Mouse (Mus musculus) forebrain, embryonic 14.5 days (tissue): ENCODE measurements at regions not wholly inside any gene's neighbourhood (a gene's known extent, or its start where the extent isn't known, plus 50 kb on each side); places are given as distances from the start of the nearest gene placed in this dataset.

ENCODE experiments used
- ATAC-seq: fragments of 200-750 bp; cut with Nextera tagmentation; 2 replicates; pipeline ENCODE4 v1.8.0; 2017; ENCODE audit warnings: mild to moderate bottlenecking, moderate library complexity
- DNase-seq: peaks from one replicate; pipeline ENCODE4 v3.0.0-alpha.2; 2015; ENCODE audit warnings: low spot score
- H3K27ac ChIP-seq: fragments of 300-500 bp; sonication (generic); 2 replicates; pipeline ENCODE4 v1.5.1; 2014; ENCODE audit warnings: low read depth, mild to moderate bottlenecking, control low read depth, low read length, moderate library complexity
- H3K27me3 ChIP-seq: fragments of 300-500 bp; sonication (generic); replicated peaks from 2 replicates; pipeline ENCODE4 v1.6.1; 2014; ENCODE audit warnings: low read length, control low read depth, mixed read lengths; ENCODE audit not compliant: control insufficient read depth, insufficient read depth
- H3K36me3 ChIP-seq: fragments of 300-500 bp; sonication (generic); 2 replicates; pipeline ENCODE4 v1.6.1; 2014; ENCODE audit warnings: low read length, control low read depth; ENCODE audit not compliant: control insufficient read depth, insufficient read depth
- H3K4me1 ChIP-seq: fragments of 300-500 bp; sonication (generic); 2 replicates; pipeline ENCODE4 v1.6.1; 2014; ENCODE audit warnings: antibody characterized with exemption, low read length, control low read depth; ENCODE audit not compliant: control insufficient read depth, insufficient read depth
- H3K4me2 ChIP-seq: fragments of 300-500 bp; sonication (generic); 2 replicates; pipeline ENCODE4 v1.6.1; 2014; ENCODE audit warnings: mild to moderate bottlenecking, control low read depth, low read length
- H3K4me3 ChIP-seq: fragments of 300-500 bp; sonication (generic); 2 replicates; pipeline ENCODE4 v1.5.1; 2014; ENCODE audit warnings: low read depth, low read length, control low read depth
- H3K9ac ChIP-seq: fragments of 300-500 bp; sonication (generic); 2 replicates; pipeline ENCODE4 v1.6.1; 2014; ENCODE audit warnings: mild to moderate bottlenecking, low read length, control low read depth, moderate library complexity
- H3K9me3 ChIP-seq: fragments of 300-500 bp; sonication (generic); replicated peaks from 2 replicates; pipeline ENCODE4 v1.6.1; 2016; ENCODE audit warnings: low read length, control low read depth, mixed read lengths; ENCODE audit not compliant: control insufficient read depth
- WGBS: fragments of 180-500 bp; shearing (Covaris S2); extraction: QIAGEN DNeasy Blood & Tissue Kit; methylation state at CpG from one replicate; pipeline ENCODE4 v1.1.7; 2014; 5-methylcytosine and 5-hydroxymethylcytosine counted together

DNA sequence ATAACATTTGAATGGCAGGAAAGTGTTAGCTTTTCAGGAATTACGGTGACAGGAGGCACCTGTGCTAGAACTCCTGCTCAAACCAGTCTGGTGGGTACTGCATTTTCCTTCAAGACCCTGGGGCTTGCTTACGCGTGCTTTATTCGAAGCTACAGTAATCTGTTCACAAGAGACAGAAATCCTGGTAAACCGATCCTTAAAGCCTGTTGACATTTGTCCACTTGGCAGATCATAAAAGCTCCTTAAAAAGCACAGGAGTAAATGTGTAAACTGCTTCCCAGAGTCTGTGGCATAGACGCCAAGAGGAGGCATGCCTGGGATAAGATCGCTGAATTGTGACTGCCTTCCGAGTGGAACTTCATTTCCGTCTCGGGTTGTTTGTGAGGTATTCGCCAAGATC is 130.5 kb downstream of the Rpl36a-ps1 start:
- Histone ChIP-seq H3K9ac (no peak overlapping the region), H3K4me1 (no peaks in the 10 kb centered on the region), H3K36me3 (no peaks in the 10 kb centered on the region), H3K4me3 (no peak overlapping the region), H3K27ac (no peak overlapping the region), H3K27me3 (no peaks in the 10 kb centered on the region), H3K9me3 (no peaks in the 10 kb centered on the region), H3K4me2 (no peak overlapping the region)
- 83% methylated on average over 11 of the region's 11 CpGs for WGBS
- no peak for DNase-seq
- ATAC-seq = no peak

DNA sequence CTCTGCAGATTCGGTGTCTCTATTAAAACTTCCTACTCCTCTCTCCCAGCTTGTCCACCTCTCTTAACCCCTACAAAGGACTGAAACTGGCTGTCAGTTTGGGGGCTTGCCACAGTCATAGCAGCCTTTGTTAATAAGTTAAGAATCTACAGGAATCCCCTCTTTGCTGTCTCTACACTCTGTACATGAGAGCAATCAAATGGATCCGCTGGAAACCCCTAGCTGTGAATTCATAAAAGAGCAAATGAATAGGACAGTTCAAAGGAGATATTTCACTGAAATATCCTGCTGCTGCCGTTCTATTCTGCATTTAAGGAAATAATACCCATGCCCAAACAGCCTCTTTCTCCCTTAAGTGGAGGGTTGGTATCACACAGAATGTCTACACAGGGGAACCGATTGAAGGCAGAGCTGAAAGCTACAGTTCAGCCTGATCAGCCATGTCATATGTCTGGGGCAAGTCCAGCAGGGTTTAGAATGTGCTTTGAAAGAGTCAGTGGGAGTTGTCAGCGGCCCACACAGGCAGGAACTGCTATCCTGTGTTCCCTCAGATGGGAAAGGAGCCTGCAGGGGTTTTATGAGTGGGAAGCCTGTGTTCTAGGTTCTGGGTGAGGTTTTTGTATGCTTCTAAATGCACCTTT is 131.9 kb downstream of the Rpl36a-ps1 start:
- no peak overlapping the region for H3K9ac ChIP-seq
- peak; percentile 52 for DNase-seq
- ATAC-seq = peak; percentile 57; the same call in 1 of the 2 replicates

DNA sequence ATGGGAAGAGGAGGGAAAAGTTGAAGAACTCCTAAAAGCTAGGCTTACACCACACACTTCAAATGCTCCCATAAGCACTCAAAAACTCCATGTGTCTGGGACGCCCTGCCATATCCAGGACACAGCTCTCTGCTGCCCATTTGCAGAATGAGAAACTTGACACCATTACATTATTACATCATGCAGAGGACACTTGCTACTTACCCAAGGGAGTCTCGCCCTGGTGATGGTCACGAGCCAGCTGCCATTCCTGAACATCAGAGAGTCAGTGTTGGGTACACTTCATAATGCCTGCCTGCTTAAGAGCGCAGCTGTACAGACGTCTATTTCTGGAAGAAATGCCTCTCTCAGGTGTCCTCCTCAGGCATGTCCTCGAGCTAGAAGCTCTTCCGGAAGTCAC is 135.3 kb downstream of the Rpl36a-ps1 start:
- no peaks in the 10 kb centered on the region for H3K27me3 ChIP-seq
- DNase-seq (no peak), ATAC-seq (no peak)
- no peaks in the 10 kb centered on the region for H3K36me3 ChIP-seq
- H3K4me2 ChIP-seq = no peak overlapping the region
- H3K9me3 ChIP-seq = no peaks in the 10 kb centered on the region
- WGBS = 88% methylated on average over 7 of the region's 7 CpGs
- no peak overlapping the region for H3K27ac ChIP-seq
- no peak overlapping the region for H3K4me3 ChIP-seq
- H3K4me1 ChIP-seq = no peaks in the 10 kb centered on the region
- no peak overlapping the region for H3K9ac ChIP-seq

More for the DNA sequence above, 131.9 kb downstream of the Rpl36a-ps1 start:
- Histone ChIP-seq H3K36me3 (no peaks in the 10 kb centered on the region), H3K4me1 (no peaks in the 10 kb centered on the region), H3K4me2 (no peak overlapping the region), H3K27me3 (no peaks in the 10 kb centered on the region), H3K4me3 (no peak overlapping the region), H3K27ac (no peak overlapping the region), H3K9me3 (no peaks in the 10 kb centered on the region)
- 31% methylated on average over 5 of the region's 5 CpGs for WGBS

DNA sequence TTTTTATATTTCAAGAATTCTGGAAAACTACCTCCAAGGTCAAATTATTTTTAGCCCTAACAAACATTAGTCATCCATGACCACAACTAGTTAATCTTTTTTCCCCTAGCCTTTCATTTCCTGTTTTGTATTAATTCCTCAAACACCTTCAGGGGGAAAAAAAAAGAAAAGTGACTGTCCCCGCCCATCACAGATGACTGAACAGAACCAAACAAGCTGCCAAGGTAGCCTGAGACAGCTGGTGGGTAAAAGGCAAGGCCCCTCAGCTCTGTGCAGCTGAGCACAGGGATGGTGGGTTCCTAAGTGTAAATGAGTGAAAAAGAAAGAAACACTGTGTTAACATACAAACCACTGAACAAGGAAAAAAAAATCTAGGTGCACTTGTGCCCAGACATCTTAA is 145.6 kb downstream of the Rpl36a-ps1 start:
- WGBS = 53% methylated on average over 1 of the region's 1 CpGs
- peak; percentile 52; the same call in 1 of the 2 replicates for ATAC-seq

DNA sequence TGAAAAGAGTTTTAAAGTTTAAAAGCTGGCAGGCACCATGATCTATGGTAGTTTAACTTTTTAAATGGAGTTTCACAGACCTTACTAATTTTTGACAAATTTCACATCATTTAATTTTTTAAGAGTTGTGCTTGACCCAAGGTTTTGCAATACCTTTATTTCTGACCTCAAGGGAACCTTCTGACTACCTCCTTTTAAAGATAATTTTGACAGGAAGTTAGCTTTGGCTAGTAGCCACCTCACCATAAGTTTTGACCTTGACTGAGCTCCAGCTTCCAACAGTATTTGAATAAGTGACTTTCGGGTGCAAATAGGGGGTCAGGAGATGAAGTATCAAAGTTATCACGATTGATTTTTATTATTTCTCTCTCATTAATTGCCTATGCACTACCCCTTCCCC is 149.9 kb downstream of the Rpl36a-ps1 start:
- no peak overlapping the region for H3K4me2 ChIP-seq

More for the DNA sequence above, 145.6 kb downstream of the Rpl36a-ps1 start:
- DNase-seq = peak; percentile 37
- no peak overlapping the region for H3K27ac ChIP-seq
- no peaks in the 10 kb centered on the region for H3K27me3 ChIP-seq
- no peak overlapping the region for H3K4me3 ChIP-seq
- H3K9me3 ChIP-seq = no peaks in the 10 kb centered on the region
- H3K4me2 ChIP-seq = no peak overlapping the region
- no peaks in the 10 kb centered on the region for H3K36me3 ChIP-seq
- no peak overlapping the region for H3K9ac ChIP-seq
- peaks cover 5% of the 10 kb centered on the region; the same call in 1 of the 2 replicates for H3K4me1 ChIP-seq

DNA sequence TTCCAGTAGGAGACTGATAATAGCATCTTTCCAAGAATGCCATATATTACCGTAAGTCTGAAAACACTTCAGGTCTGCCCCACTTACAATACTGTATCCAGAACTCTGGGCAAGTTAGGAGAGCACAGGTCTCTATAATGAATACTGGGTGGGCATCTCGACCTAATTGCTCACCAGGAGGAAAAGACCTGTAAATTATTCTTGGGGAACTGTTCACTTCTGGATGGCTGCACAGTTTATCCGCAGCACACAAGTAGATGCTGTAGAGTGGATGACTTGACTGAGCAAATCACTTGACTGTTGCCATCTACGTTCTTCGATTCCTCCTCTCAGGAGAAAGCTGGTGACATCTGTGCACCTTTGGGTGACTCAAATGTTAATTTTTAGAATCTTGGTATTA is 159.8 kb downstream of the Rpl36a-ps1 start:
- H3K9me3 ChIP-seq = no peaks in the 10 kb centered on the region
- ATAC-seq (peak; percentile 14; the same call in 1 of the 2 replicates), DNase-seq (no peak)
- no peaks in the 10 kb centered on the region for H3K36me3 ChIP-seq
- no peak overlapping the region for H3K27ac ChIP-seq
- H3K4me3 ChIP-seq = no peak overlapping the region
- no peak overlapping the region for H3K9ac ChIP-seq
- peaks cover 6% of the 10 kb centered on the region; the same call in 1 of the 2 replicates for H3K4me1 ChIP-seq
- 52% methylated on average over 5 of the region's 5 CpGs for WGBS
- no peak overlapping the region for H3K4me2 ChIP-seq
- peaks cover 3% of the 10 kb centered on the region; the same call in 1 of the 2 replicates for H3K27me3 ChIP-seq

More for the DNA sequence above, 149.9 kb downstream of the Rpl36a-ps1 start:
- Histone ChIP-seq H3K4me3 (no peak overlapping the region), H3K27me3 (no peaks in the 10 kb centered on the region), H3K36me3 (no peaks in the 10 kb centered on the region), H3K27ac (no peak overlapping the region), H3K4me1 (peaks cover 6% of the 10 kb centered on the region; the same call in 1 of the 2 replicates), H3K9me3 (no peaks in the 10 kb centered on the region), H3K9ac (no peak overlapping the region)
- DNase-seq = no peak
- WGBS = 86% methylated on average over 2 of the region's 2 CpGs
- ATAC-seq = no peak

DNA sequence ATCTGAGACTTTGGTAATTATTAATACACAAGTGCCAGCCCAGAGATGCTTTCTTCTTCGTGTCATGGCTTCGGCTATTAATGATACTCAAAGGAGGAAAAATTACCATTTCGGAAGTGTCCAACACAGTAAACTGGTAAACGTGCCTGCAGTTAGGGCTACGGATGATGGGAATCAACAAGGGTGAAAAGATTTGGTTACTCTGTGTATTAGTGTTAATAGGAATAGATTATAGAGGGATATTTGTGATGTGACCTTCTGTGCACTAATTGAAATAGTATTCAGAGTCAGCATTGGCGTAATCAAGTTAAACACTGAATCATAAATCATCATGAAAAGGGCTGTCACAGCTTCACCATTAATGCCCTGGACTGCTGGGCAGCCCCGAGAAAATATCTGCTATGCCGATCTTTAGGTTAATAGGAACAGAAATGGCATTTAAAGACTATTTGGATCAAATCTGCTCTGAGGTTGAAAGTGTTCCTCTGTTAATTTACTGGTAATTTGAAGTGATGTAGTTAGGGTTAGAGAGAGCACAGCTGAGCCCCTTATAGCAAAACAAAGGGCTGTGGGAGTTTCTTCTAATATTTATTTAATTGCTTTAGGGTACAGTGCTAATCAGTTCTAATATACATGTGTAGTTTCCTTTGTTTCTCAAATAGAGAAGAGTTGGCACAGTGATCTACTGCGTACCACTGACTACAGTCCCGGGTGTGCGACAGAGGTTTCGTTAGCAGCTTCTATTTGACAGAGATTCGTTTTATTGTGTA is 160.7 kb downstream of the Rpl36a-ps1 start:
- peak; percentile 48 for DNase-seq
- H3K4me2 ChIP-seq = peak overlapping the region; percentile 16; the same call in 1 of the 2 replicates
- H3K27ac ChIP-seq = no peak overlapping the region

DNA sequence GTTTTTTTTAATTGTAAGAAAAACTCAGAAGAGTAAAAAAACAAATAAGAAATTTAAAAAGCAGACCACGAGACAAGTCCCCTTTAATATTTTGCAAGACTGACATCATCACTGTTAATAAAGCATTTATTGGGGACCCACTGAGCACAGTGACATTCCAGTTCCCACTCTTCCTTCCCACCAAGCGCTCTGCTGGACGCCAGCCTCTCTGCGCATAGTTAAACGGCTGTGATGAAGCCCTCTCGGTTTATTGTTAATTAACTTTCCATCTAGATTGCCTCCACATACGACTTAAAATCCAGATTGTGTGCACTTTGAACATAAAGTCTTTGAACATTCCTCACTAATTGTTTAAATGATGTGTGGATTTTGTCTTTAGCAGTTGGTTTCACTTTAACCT is 161.7 kb downstream of the Rpl36a-ps1 start:
- H3K9ac ChIP-seq = no peak overlapping the region
- peaks cover 3% of the 10 kb centered on the region; the same call in 1 of the 2 replicates for H3K27me3 ChIP-seq
- peaks cover 6% of the 10 kb centered on the region; the same call in 1 of the 2 replicates for H3K4me1 ChIP-seq
- H3K4me2 ChIP-seq = no peak overlapping the region
- H3K36me3 ChIP-seq = no peaks in the 10 kb centered on the region
- 8% methylated on average over 7 of the region's 7 CpGs for WGBS
- H3K9me3 ChIP-seq = no peaks in the 10 kb centered on the region
- H3K27ac ChIP-seq = no peak overlapping the region
- DNase-seq (peak; percentile 19), ATAC-seq (no peak)
- no peak overlapping the region for H3K4me3 ChIP-seq

More for the DNA sequence above, 160.7 kb downstream of the Rpl36a-ps1 start:
- Histone ChIP-seq H3K36me3 (no peaks in the 10 kb centered on the region), H3K9me3 (no peaks in the 10 kb centered on the region), H3K9ac (no peak overlapping the region), H3K4me3 (no peak overlapping the region), H3K4me1 (peaks cover 6% of the 10 kb centered on the region; the same call in 1 of the 2 replicates), H3K27me3 (peaks cover 3% of the 10 kb centered on the region; the same call in 1 of the 2 replicates)
- WGBS = 31% methylated on average over 13 of the region's 13 CpGs
- peak; percentile 60; the same call in 1 of the 2 replicates for ATAC-seq
